Mouse (Mus musculus): Measurements from ENCODE around the gene Mycl.
"Not testable (repeated sequence)": the region's sequence is repeated elsewhere in the genome, so short reads cannot be mapped to it uniquely, and the experiment has no call there.

Gene Mycl

GRCm38 (mm10) chr4:122981238-122981637, 14.2 kb upstream of the Mycl start:
- DNase-seq (ENCODE audit: low read depth): no peak

- DNase-seq (ENCODE audit: low read depth): no peak
Measured at GRCm38 (mm10) chr4:122981930-122982329, 13.5 kb upstream of the Mycl start.

GRCm38 (mm10) chr4:122982537-122982936, 12.9 kb upstream of the Mycl start:
- DNase-seq (ENCODE audit: low read depth): no peak

GRCm38 (mm10) chr4:122983486-122984261, 11.8 kb upstream of the Mycl start:
- peak; percentile 72 for DNase-seq (ENCODE audit: low read depth)

GRCm38 (mm10) chr4:122985110-122985509, 10.3 kb upstream of the Mycl start:
- DNase-seq (ENCODE audit: low read depth): peak; percentile 90

GRCm38 (mm10) chr4:122987421-122987820, 8.0 kb upstream of the Mycl start:
- no peak for DNase-seq (ENCODE audit: low read depth)

- DNase-seq (ENCODE audit: low read depth): not testable (repeated sequence)
Measured at GRCm38 (mm10) chr4:122988004-122988403, 7.4 kb upstream of the Mycl start.

- no peak for DNase-seq (ENCODE audit: low read depth)
Measured at GRCm38 (mm10) chr4:122991177-122991576, 4.3 kb upstream of the Mycl start.

GRCm38 (mm10) chr4:122992276-122992675, 3.2 kb upstream of the Mycl start:
- DNase-seq (ENCODE audit: low read depth): no peak

- DNase-seq (ENCODE audit: low read depth): peak; percentile 44
Measured at GRCm38 (mm10) chr4:122996221-122996617, 767 bp downstream of the Mycl start.

GRCm38 (mm10) chr4:122996618-122997381, 1.3 kb downstream of the Mycl start:
- DNase-seq (ENCODE audit: low read depth): no peak

GRCm38 (mm10) chr4:122998537-122999262, 3.2 kb downstream of the Mycl start:
- no peak for DNase-seq (ENCODE audit: low read depth)

GRCm38 (mm10) chr4:122999263-122999691, 3.8 kb downstream of the Mycl start:
- DNase-seq (ENCODE audit: low read depth): no peak

GRCm38 (mm10) chr4:123000130-123000529, 4.7 kb downstream of the Mycl start:
- DNase-seq (ENCODE audit: low read depth): no peak

GRCm38 (mm10) chr4:123000617-123001342, 5.3 kb downstream of the Mycl start:
- no peak for DNase-seq (ENCODE audit: low read depth)

- DNase-seq (ENCODE audit: low read depth): no peak
Measured at GRCm38 (mm10) chr4:123005054-123005966, 9.9 kb downstream of the Mycl start.

GRCm38 (mm10) chr4:123012501-123012900, 17.0 kb downstream of the Mycl start:
- not testable (repeated sequence) for DNase-seq (ENCODE audit: low read depth)

- DNase-seq (ENCODE audit: low read depth): no peak
Measured at GRCm38 (mm10) chr4:123013346-123013945, 18.0 kb downstream of the Mycl start.

GRCm38 (mm10) chr4:123013949-123014406, 18.5 kb downstream of the Mycl start:
- DNase-seq (ENCODE audit: low read depth): peak; percentile 25

Data from naive thymus-derived CD4-positive, alpha-beta T cell, adult 2 months (primary cell).